Mouse (Mus musculus) forebrain, embryonic 11.5 days (tissue): Measurements from ENCODE around the gene Nutf2. TPM values are rescaled to one million over a fixed set of nuclear protein-coding genes. Genes with fewer than 3 reads are reported as not detected.
A peak's percentile ranks its signal among the peaks of the same experiment; 100 is the strongest.

Experiments
- ATAC-seq: fragments of 200-750 bp; cut with Nextera tagmentation; replicated peaks from 2 replicates; pipeline ENCODE4 v1.8.0; 2017; ENCODE audit warnings: moderate TSS enrichment; ENCODE audit not compliant: low FRiP score
- DNase-seq: peaks from one replicate; pipeline ENCODE4 v3.0.0-alpha.2; 2017; ENCODE audit warnings: low spot score
- H3K27ac ChIP-seq: fragments of 300-500 bp; sonication (generic); 2 replicates; pipeline ENCODE4 v1.5.1; 2014; ENCODE audit warnings: low read depth, low read length
- H3K27me3 ChIP-seq: fragments of 300-500 bp; sonication (generic); 2 replicates; pipeline ENCODE4 v1.6.1; 2014; ENCODE audit warnings: mild to moderate bottlenecking, low read length, mixed read lengths; ENCODE audit not compliant: control insufficient read depth, insufficient read depth
- H3K36me3 ChIP-seq: fragments of 300-500 bp; sonication (generic); 2 replicates; pipeline ENCODE4 v1.6.1; 2014; ENCODE audit warnings: mild to moderate bottlenecking, low read length, moderate library complexity, mixed read lengths; ENCODE audit not compliant: control insufficient read depth, insufficient read depth
- H3K4me1 ChIP-seq: fragments of 300-500 bp; sonication (generic); replicated peaks from 2 replicates; pipeline ENCODE4 v1.6.1; 2014; ENCODE audit warnings: low read length, mixed read lengths; ENCODE audit not compliant: control insufficient read depth, insufficient read depth
- H3K4me2 ChIP-seq: fragments of 300-500 bp; sonication (generic); 2 replicates; pipeline ENCODE4 v1.6.1; 2014; ENCODE audit warnings: low read depth, mild to moderate bottlenecking, low read length, moderate library complexity, mixed read lengths; ENCODE audit not compliant: severe bottlenecking
- H3K4me3 ChIP-seq: fragments of 300-500 bp; sonication (generic); 2 replicates; pipeline ENCODE4 v1.5.1; 2014; ENCODE audit warnings: low read depth, low read length
- H3K9ac ChIP-seq: fragments of 300-500 bp; sonication (generic); 2 replicates; pipeline ENCODE4 v1.6.1; 2014; ENCODE audit warnings: low read length
- H3K9me3 ChIP-seq: fragments of 300-500 bp; sonication (generic); 2 replicates; pipeline ENCODE4 v1.6.1; 2016; ENCODE audit warnings: low read length, mixed read lengths; ENCODE audit not compliant: control insufficient read depth
- WGBS: fragments of 180-500 bp; shearing (Covaris S2); extraction: QIAGEN DNeasy Blood & Tissue Kit; methylation state at CpG from one replicate; pipeline ENCODE4 v1.1.7; 2014; 5-methylcytosine and 5-hydroxymethylcytosine counted together
- polyA plus RNA-seq: library from polyadenylated mRNA; unstranded; fragments of >200 nt; fragmentation: Nextera tagmentation; extraction: Ambion mirVana; gene quantifications from 2 replicates; pipeline ENCODE4 v1.2.1, GENCODE M21; 2014

Gene Nutf2
- polyA plus RNA-seq, 1 experiment from 2014 or later = 355 TPM

DNA sequence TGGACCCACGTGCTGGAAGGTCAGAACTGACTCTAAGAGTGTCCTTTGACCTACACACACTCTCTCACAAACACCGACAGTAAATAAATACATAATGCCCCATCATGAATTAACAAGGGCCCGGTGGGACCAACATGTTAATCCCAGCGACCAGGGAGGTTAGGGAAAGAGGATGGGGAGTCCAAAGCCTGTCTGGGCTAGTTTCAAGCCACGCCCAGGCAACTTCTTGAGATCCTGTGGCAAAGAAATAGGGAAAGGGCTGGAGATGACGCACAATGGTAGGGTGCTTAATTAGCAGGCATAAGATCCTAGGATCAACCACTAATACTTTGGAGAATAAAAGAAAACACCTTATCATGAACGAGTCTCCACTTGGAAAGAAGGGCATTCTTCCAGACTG, 9.8 kb upstream of the Nutf2 start:
- Histone ChIP-seq H3K4me1 (no peaks in the 10 kb centered on the region), H3K27ac (no peak overlapping the region), H3K9me3 (no peaks in the 10 kb centered on the region), H3K4me3 (no peak overlapping the region), H3K9ac (no peak overlapping the region), H3K27me3 (no peaks in the 10 kb centered on the region), H3K36me3 (peaks cover 8% of the 10 kb centered on the region), H3K4me2 (no peak overlapping the region; the same call in 1 of the 2 replicates)
- ATAC-seq (no peak), DNase-seq (no peak)
- 82% methylated on average over 7 of the region's 7 CpGs for WGBS

DNA sequence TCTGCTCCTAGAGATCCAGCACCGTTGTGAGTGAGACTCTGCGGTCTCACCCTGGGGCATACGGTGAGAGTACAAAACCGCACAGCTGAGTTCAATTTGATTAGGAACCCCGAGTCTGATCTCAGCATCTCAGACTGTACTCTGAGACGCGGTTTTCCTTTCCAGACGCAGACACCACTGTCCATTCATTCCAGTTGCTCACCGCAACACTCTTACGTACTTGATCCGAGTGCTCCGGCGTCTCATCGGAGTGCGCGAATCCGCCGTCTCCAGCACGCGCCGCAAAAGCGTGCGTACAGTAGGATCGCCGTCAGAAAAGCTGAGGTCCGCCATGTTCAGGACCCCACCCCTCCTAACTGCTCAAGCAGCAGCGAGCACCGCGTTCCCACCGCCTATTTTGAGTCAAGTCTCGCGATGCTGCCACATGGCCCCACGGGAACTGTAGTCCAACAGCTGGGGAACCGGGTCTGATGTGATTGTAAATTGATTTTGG, 8.7 kb upstream of the Nutf2 start:
- peak overlapping the region; percentile 74 for H3K4me2 ChIP-seq
- no peaks in the 10 kb centered on the region for H3K27me3 ChIP-seq
- peak overlapping the region; percentile 83 for H3K9ac ChIP-seq
- under 1% methylated on average over 34 of the region's 34 CpGs for WGBS
- peaks cover 9% of the 10 kb centered on the region; the same call in 1 of the 2 replicates for H3K4me1 ChIP-seq
- peak overlapping the region; percentile 81 for H3K4me3 ChIP-seq
- H3K27ac ChIP-seq = peak overlapping the region; percentile 53; the same call in 1 of the 2 replicates
- DNase-seq (peak; percentile 95), ATAC-seq (peak; percentile 83)
- H3K9me3 ChIP-seq = no peaks in the 10 kb centered on the region
- H3K36me3 ChIP-seq = peaks cover 8% of the 10 kb centered on the region

DNA sequence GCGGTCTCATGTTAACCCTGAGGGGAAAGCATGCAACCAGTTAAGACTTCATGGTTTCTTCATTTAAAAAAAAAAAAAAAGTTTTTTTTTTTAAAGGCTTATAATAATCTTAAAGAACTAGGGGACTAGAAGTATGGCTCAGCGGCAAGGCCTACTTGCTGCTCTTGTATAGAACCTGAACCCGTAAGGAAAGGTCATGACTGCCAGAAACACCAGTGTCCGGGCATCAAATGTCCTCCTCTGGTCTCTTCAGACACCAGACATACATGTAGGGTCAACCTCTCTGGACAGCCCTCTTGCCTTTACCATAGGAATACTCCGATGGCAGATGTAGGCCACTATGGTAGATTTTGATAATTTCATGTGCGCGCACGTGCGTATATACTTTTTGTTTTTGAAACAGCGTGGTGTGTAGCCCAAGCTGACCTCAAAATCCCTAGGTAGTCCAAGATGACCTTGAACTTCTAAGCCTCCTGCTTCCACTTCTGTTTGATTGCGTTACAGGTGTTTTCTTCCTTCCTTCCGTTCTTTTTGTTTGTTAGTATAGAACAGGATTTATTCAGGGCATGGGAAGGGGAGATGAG, 8.1 kb upstream of the Nutf2 start:
- no peak for ATAC-seq
- H3K4me3 ChIP-seq = no peak overlapping the region

DNA sequence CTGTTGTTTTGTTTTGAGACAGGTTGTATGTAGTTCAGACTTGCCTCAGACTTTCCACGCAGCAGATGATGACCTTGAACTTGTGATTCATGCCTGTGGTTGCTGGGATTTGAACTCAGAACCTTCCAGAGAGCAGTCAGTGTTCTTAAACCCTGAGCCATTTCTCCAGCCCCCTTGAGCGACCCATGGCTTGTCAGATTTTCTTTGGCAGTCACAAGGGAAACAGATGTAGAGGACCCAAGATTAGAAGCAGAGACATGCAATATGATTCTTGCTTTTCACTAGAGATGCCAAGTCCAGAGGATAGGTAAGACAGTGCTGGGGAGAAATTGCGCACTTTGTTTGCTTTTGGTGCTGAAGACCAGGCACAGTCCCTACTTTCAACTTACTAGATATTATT, 7.2 kb upstream of the Nutf2 start, which contains the start of gene Cenpt:
Gene Cenpt, minus strand, starts transcription at position 101 of the 400 bp plus-strand sequence.
- Histone ChIP-seq H3K4me3 (no peak within 1 kb of the TSS), H3K9ac (no peak within 1 kb of the TSS), H3K27ac (no peak within 1 kb of the TSS), H3K27me3 (no peaks in the 10 kb centered on the region), H3K9me3 (no peaks in the 10 kb centered on the region), H3K36me3 (peaks cover 8% of the 10 kb centered on the region), H3K4me1 (peaks cover 14% of the 10 kb centered on the region; the same call in 1 of the 2 replicates), H3K4me2 (no peak within 1 kb of the TSS)
- DNase-seq = no peak
- no peak for ATAC-seq
- WGBS = 89% methylated on average over 3 of the region's 3 CpGs

More for the DNA sequence above, 8.1 kb upstream of the Nutf2 start:
- H3K9me3 ChIP-seq = no peaks in the 10 kb centered on the region
- H3K27me3 ChIP-seq = no peaks in the 10 kb centered on the region
- DNase-seq = no peak
- no peak overlapping the region for H3K9ac ChIP-seq
- peaks cover 8% of the 10 kb centered on the region for H3K36me3 ChIP-seq
- H3K4me1 ChIP-seq = peaks cover 14% of the 10 kb centered on the region; the same call in 1 of the 2 replicates
- no peak overlapping the region for H3K4me2 ChIP-seq
- 81% methylated on average over 12 of the region's 12 CpGs for WGBS
- no peak overlapping the region for H3K27ac ChIP-seq

DNA sequence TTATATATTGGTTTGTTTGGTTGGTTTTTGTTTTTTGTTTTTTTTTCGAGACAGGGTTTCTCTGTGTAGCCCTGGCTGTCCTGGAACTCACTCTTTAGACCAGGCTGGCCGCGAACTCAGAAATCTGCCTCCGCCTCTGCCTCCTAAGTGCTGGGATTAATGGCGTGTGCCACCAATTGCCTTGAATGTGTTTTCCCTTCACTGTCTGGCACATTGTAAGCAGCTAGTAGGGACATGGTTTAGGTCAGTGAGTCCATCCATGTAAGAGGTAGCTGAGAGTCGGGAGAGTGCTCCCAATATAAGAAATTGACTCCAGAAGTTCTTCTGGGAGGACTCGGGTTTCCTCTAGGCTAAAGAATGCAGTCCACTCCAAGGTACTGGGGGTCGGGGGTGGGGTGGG, 6.1 kb upstream of the Nutf2 start:
- no peak for DNase-seq
- peak overlapping the region; percentile 26; the same call in 1 of the 2 replicates for H3K4me2 ChIP-seq
- H3K9ac ChIP-seq = peak overlapping the region; percentile 79
- ATAC-seq = peak; percentile 18; the same call in 1 of the 2 replicates
- no peak overlapping the region for H3K27ac ChIP-seq
- peaks cover 1% of the 10 kb centered on the region; the same call in 1 of the 2 replicates for H3K36me3 ChIP-seq
- H3K27me3 ChIP-seq = no peaks in the 10 kb centered on the region
- H3K9me3 ChIP-seq = no peaks in the 10 kb centered on the region
- peak overlapping the region; percentile 78 for H3K4me3 ChIP-seq
- H3K4me1 ChIP-seq = peaks cover 14% of the 10 kb centered on the region
- 27% methylated on average over 8 of the region's 8 CpGs for WGBS

DNA sequence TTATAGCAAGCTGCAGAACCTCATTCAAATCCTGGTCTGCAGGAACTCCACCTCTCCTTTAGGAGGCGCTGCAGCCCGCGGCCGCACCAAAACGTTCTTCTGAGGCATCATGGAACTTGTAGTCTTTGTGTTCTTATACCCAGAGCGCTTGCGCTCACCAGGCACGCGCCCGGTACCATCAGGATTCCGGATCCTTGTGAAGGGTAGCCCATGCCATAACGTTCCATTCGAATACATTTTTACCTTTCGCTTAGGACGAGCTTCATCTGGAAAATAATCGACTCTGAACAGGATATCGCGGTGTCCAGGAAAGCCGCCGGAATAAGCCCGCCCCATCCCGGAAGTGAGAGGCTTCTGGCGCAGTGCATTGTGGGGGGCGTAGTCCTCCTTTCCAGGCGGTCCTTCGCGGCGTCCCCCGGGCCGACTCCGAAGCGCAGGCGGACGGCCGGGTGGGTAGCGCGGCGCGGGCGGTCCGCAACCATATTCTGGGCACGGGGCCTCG, 5.6 kb upstream of the Nutf2 start, which contains the start of gene Thap11:
Gene Thap11, plus strand, starts transcription at position 418 of the 502 bp plus-strand sequence.
- no peaks in the 10 kb centered on the region for H3K36me3 ChIP-seq
- H3K9me3 ChIP-seq = no peaks in the 10 kb centered on the region
- H3K9ac ChIP-seq = peak within 1 kb of the TSS; percentile 79
- peak within 1 kb of the TSS; percentile 97 for H3K4me2 ChIP-seq
- H3K27ac ChIP-seq = peak within 1 kb of the TSS; percentile 62
- DNase-seq = peak; percentile 97
- H3K4me3 ChIP-seq = peak within 1 kb of the TSS; percentile 78
- H3K4me1 ChIP-seq = peaks cover 17% of the 10 kb centered on the region
- under 1% methylated on average over 43 of the region's 43 CpGs for WGBS
- H3K27me3 ChIP-seq = no peaks in the 10 kb centered on the region
- ATAC-seq = peak; percentile 91

DNA sequence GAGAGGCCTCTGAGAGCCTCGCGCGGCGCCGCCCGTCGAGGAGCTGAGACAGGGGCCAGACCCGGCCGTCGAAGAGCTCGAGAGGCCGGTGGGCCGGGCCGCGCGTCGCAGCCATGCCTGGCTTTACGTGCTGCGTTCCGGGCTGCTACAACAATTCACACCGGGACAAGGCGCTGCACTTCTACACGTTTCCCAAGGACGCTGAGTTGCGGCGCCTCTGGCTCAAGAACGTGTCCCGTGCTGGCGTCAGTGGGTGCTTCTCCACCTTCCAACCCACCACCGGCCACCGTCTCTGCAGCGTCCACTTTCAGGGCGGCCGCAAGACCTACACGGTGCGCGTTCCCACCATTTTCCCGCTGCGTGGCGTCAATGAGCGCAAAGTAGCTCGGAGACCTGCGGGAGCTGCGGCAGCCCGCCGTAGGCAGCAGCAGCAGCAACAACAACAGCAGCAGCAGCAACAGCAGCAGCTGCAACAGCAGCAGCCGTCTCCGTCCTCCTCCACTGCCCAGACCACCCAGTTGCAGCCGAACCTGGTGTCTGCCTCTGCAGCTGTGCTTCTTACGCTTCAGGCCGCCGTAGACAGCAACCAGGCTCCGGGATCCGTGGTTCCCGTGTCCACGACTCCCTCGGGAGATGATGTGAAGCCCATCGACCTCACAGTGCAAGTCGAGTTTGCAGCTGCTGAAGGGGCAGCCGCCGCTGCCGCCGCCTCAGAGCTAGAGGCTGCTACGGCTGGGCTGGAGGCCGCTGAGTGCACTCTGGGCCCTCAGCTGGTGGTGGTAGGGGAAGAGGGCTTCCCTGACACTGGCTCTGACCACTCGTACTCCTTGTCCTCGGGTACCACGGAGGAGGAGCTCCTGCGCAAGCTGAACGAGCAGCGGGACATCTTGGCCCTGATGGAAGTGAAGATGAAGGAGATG, 4.9 kb upstream of the Nutf2 start:
- under 1% methylated on average over 70 of the region's 71 CpGs for WGBS
- Histone ChIP-seq H3K4me1 (peaks cover 17% of the 10 kb centered on the region), H3K27ac (peak overlapping the region; percentile 46), H3K27me3 (no peaks in the 10 kb centered on the region), H3K4me2 (peak overlapping the region; percentile 97), H3K4me3 (peak overlapping the region; percentile 78), H3K9ac (peak overlapping the region; percentile 79), H3K9me3 (no peaks in the 10 kb centered on the region), H3K36me3 (no peaks in the 10 kb centered on the region)
- DNase-seq (no peak), ATAC-seq (peak; percentile 11; the same call in 1 of the 2 replicates)

DNA sequence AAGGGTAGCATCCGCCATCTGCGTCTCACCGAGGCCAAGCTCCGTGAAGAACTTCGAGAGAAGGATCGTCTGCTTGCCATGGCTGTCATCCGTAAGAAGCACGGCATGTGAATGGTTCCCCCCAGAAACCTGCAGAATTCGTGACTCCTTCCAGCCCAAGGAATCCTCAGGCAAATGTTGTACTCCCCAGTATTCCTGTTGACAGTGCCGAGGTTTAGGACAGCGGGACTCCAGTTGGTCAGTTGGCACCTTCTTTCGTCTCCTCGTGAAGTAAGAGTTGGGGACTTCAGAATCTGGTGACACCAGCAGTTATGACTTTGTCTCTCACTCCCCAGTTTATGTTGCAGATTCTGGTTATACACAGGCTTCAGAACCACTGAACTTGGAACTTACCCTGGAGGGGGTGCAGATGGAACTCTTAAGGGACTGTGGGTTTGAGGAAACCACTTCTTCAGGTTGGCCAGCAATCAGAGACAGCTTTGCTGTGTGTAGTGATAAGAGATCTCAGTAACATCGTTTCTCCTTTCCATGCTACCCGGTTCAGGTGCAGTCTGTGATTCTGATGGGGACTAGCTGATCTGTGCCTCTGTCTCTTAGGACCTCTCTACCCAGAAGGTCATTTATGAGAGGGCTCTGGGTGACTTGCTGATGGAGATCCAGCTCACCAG, 4.1 kb upstream of the Nutf2 start:
- H3K27me3 ChIP-seq = no peaks in the 10 kb centered on the region
- H3K36me3 ChIP-seq = no peaks in the 10 kb centered on the region
- no peak overlapping the region; the same call in 1 of the 2 replicates for H3K27ac ChIP-seq
- H3K4me3 ChIP-seq = peak overlapping the region; percentile 78
- no peaks in the 10 kb centered on the region for H3K9me3 ChIP-seq
- H3K4me2 ChIP-seq = peak overlapping the region; percentile 97
- 26% methylated on average over 15 of the region's 15 CpGs for WGBS
- peak overlapping the region; percentile 79 for H3K9ac ChIP-seq
- DNase-seq = peak; percentile 53
- ATAC-seq = no peak
- peaks cover 17% of the 10 kb centered on the region for H3K4me1 ChIP-seq
